Mouse (Mus musculus) lung, postnatal 0 days (tissue): ENCODE data around the gene Elp1.

Experiments
- CTCF ChIP-seq: IDR thresholded peaks from 2 replicates; pipeline ENCODE4 v1.5.1; 2016; ENCODE audit warnings: antibody characterized with exemption, mild to moderate bottlenecking
- EP300 ChIP-seq: IDR thresholded peaks from 2 replicates; pipeline ENCODE4 v1.6.1; 2016; ENCODE audit warnings: antibody characterized with exemption, mild to moderate bottlenecking, control low read depth

GRCm38 (mm10) chr4:56829511-56829921 is 27.4 kb upstream of the Elp1 start:
- no peak for TF ChIP-seq EP300
- TF ChIP-seq CTCF, result no peak
